Mouse (Mus musculus): ENCODE measurements around the gene Plk2. TPM values are rescaled to one million over a fixed set of nuclear protein-coding genes. Genes with fewer than 3 reads are reported as not detected.

Plk2 gene
- 9.5 and 13.0 TPM in 2 replicates for polyA plus RNA-seq (2015; fragmentation: Nextera tagmentation; extraction: Ambion mirVana)

GRCm38 (mm10) chr13:110394291-110395178 lies at the start of gene Plk2:
Plk2 (plus strand) TSS chr13:110395046.

GRCm38 (mm10) chr13:110356941-110357340 lies 37.9 kb upstream of the Plk2 start, which contains the start of gene Gapt:
Gapt (minus strand) TSS chr13:110357199.

Other genes with a start within 250 kb of the Plk2 start
- gene Rab3c, start 114.0 kb upstream of the Plk2 start, polyA plus RNA-seq (2015; fragmentation: Nextera tagmentation; extraction: Ambion mirVana) = not detected in 2 replicates
- gene Gapt, start 37.8 kb upstream of the Plk2 start, polyA plus RNA-seq (2015; fragmentation: Nextera tagmentation; extraction: Ambion mirVana) = 3.9 and 7.0 TPM in 2 replicates

Data from spleen, postnatal 0 days (tissue).